Comparison of ENCODE assay signal across 25 mouse cellular contexts in genomic region chr17:22877427-22878307, GRCm38 (mm10). TPM values are rescaled to one million over a fixed set of nuclear protein-coding genes. Genes with fewer than 3 reads are reported as not detected.
DNase-seq lines count a peak whose midpoint lies in the region; ATAC-seq and TF ChIP-seq lines count a peak whose summit lies in the region.
"Had no signal": no experiment of that assay in that cellular context is flagged by ENCODE, and none has a peak within 500 bp of the region (broad histone marks: within the 10 kb centered on the region; RNA-seq: fewer than 3 reads in every experiment).

No protein-coding gene starts in this region.

- H3K4me3 ChIP-seq in heart, embryonic 12.5 days = no peak overlapping the region
- no peak overlapping the region for H3K4me3 ChIP-seq in intestine, postnatal 0 days (ENCODE audit: low read depth, low read length)
- no peak overlapping the region for H3K4me3 ChIP-seq in intestine, embryonic 15.5 days (replicated peaks)
- no peak overlapping the region for H3K4me3 ChIP-seq in liver, embryonic 16.5 days (ENCODE audit: low read depth, low read length)
- H3K4me3 ChIP-seq: embryonic facial prominence, embryonic 15.5 days; kidney, embryonic 15.5 days; limb, embryonic 13.5 days; midbrain, embryonic 12.5 days had no signal

- 81% methylated on average over 11 of the region's 11 CpGs for WGBS in heart, embryonic 12.5 days
- 93% methylated on average over 10 of the region's 11 CpGs for WGBS in intestine, postnatal 0 days
- 94% methylated on average over 10 of the region's 11 CpGs for WGBS in intestine, embryonic 15.5 days
- WGBS in liver, embryonic 16.5 days (ENCODE audit: insufficient replicate concordance) = 87% methylated on average over 10 of the region's 11 CpGs

- H3K4me2 ChIP-seq in heart, embryonic 12.5 days = no peak overlapping the region
- H3K4me2 ChIP-seq in intestine, postnatal 0 days (replicated peaks; ENCODE audit: low read depth) = no peak overlapping the region
- no peak overlapping the region for H3K4me2 ChIP-seq in intestine, embryonic 15.5 days (replicated peaks)
- H3K4me2 ChIP-seq in liver, embryonic 16.5 days (ENCODE audit: low read depth, low read length) = no peak overlapping the region
- H3K4me2 ChIP-seq: embryonic facial prominence, embryonic 15.5 days; kidney, embryonic 15.5 days; limb, embryonic 13.5 days; lung, embryonic 14.5 days; midbrain, embryonic 12.5 days had no signal

- no peak overlapping the region for H3K9ac ChIP-seq in heart, embryonic 12.5 days
- H3K9ac ChIP-seq in intestine, postnatal 0 days (ENCODE audit: low read depth, low read length) = no peak overlapping the region
- H3K9ac ChIP-seq in intestine, embryonic 15.5 days = no peak overlapping the region
- H3K9ac ChIP-seq in liver, embryonic 16.5 days (ENCODE audit: low read depth, low read length) = no peak overlapping the region
- H3K9ac ChIP-seq: embryonic facial prominence, embryonic 15.5 days; kidney, embryonic 15.5 days; limb, embryonic 13.5 days; lung, embryonic 14.5 days; midbrain, embryonic 12.5 days had no signal

- DNase-seq in heart, postnatal 25 days (ENCODE audit: low spot score) = no peak
- DNase-seq in ES-CJ7 (ENCODE audit: low read depth, low spot score) = peak; percentile 11
- DNase-seq in kidney, postnatal 14 days = no peak
- DNase-seq: adrenal gland, postnatal 14 days; cerebellum, adult 8-10 months; cerebellum, postnatal 36 days; embryo, embryonic 11 days; gastrocnemius, postnatal 14 days; heart, adult 11 months; kidney, adult 11 months; kidney, postnatal 4 days; layer of hippocampus, adult 9-11 months; lung, embryonic 14.5 days; retina, postnatal 1 day; right cerebral cortex, postnatal 25 days had no signal

- intact Hi-C loops in heart, postnatal 25 days (cut with DNase I) = no loop called here

- TF ChIP-seq CTCF in intestine, postnatal 0 days (IDR thresholded peaks at IDR 0.05; ENCODE audit: low read depth) = no peak

- H3K9me3 ChIP-seq in heart, embryonic 12.5 days (replicated peaks) = peaks cover 11% of the 10 kb centered on the region
- no peaks in the 10 kb centered on the region for H3K9me3 ChIP-seq in intestine, postnatal 0 days (ENCODE audit: control insufficient read depth)
- no peaks in the 10 kb centered on the region for H3K9me3 ChIP-seq in intestine, embryonic 15.5 days
- no peaks in the 10 kb centered on the region for H3K9me3 ChIP-seq in liver, embryonic 16.5 days (replicated peaks; ENCODE audit: control insufficient read depth, low read length)
- H3K9me3 ChIP-seq: embryonic facial prominence, embryonic 15.5 days; kidney, embryonic 15.5 days had no signal

- peak; percentile 33 for ATAC-seq in heart, embryonic 12.5 days (ENCODE audit: insufficient number of reproducible peaks, low FRiP score)
- peak; percentile 82 for ATAC-seq in intestine, postnatal 0 days
- ATAC-seq in intestine, embryonic 15.5 days = no peak; the same call in 1 of the 2 replicates
- ATAC-seq in liver, embryonic 16.5 days (ENCODE audit: low read depth) = peak; percentile 71
- ATAC-seq: CD4-positive, CD25-positive, alpha-beta regulatory T cell, adult 4 months; forebrain, embryonic 14.5 days had no signal

- H3K4me1 ChIP-seq in heart, embryonic 12.5 days (replicated peaks) = no peaks in the 10 kb centered on the region
- no peaks in the 10 kb centered on the region for H3K4me1 ChIP-seq in intestine, postnatal 0 days (replicated peaks; ENCODE audit: control insufficient read depth, insufficient read depth, low read length)
- no peaks in the 10 kb centered on the region for H3K4me1 ChIP-seq in intestine, embryonic 15.5 days (replicated peaks)
- no peaks in the 10 kb centered on the region for H3K4me1 ChIP-seq in liver, embryonic 16.5 days (ENCODE audit: control insufficient read depth, low read depth, low read length)
- H3K4me1 ChIP-seq: embryonic facial prominence, embryonic 15.5 days; kidney, embryonic 15.5 days; limb, embryonic 13.5 days; midbrain, embryonic 12.5 days had no signal

- H3K27me3 ChIP-seq in heart, embryonic 12.5 days (replicated peaks) = no peaks in the 10 kb centered on the region
- H3K27me3 ChIP-seq in intestine, postnatal 0 days (replicated peaks; ENCODE audit: control insufficient read depth, insufficient read depth, low read length) = no peaks in the 10 kb centered on the region
- no peaks in the 10 kb centered on the region for H3K27me3 ChIP-seq in intestine, embryonic 15.5 days (replicated peaks)
- no peaks in the 10 kb centered on the region for H3K27me3 ChIP-seq in liver, embryonic 16.5 days (ENCODE audit: control insufficient read depth, insufficient read depth, low read depth, low read length)
- H3K27me3 ChIP-seq: embryonic facial prominence, embryonic 15.5 days; kidney, embryonic 15.5 days; limb, embryonic 13.5 days; midbrain, embryonic 12.5 days had no signal

- no peak overlapping the region for H3K27ac ChIP-seq in heart, embryonic 12.5 days (ENCODE audit: poor library complexity, severe bottlenecking)
- H3K27ac ChIP-seq in intestine, postnatal 0 days (ENCODE audit: low read depth, low read length) = no peak overlapping the region
- no peak overlapping the region for H3K27ac ChIP-seq in intestine, embryonic 15.5 days
- H3K27ac ChIP-seq in liver, embryonic 16.5 days (ENCODE audit: low read length) = no peak overlapping the region
- H3K27ac ChIP-seq: embryonic facial prominence, embryonic 15.5 days; kidney, embryonic 15.5 days; limb, embryonic 13.5 days; midbrain, embryonic 12.5 days had no signal

- no peaks in the 10 kb centered on the region for H3K36me3 ChIP-seq in heart, embryonic 12.5 days
- H3K36me3 ChIP-seq in intestine, postnatal 0 days (ENCODE audit: control insufficient read depth, insufficient read depth) = no peaks in the 10 kb centered on the region
- H3K36me3 ChIP-seq in intestine, embryonic 15.5 days = no peaks in the 10 kb centered on the region
- H3K36me3 ChIP-seq in liver, embryonic 16.5 days (ENCODE audit: control insufficient read depth, insufficient read depth) = no peaks in the 10 kb centered on the region
- H3K36me3 ChIP-seq: embryonic facial prominence, embryonic 15.5 days; kidney, embryonic 15.5 days; limb, embryonic 13.5 days; midbrain, embryonic 12.5 days had no signal

RNA-seq across cellular contexts. Expression of gene Zfp945, which starts 10.7 kb away (rescaled TPM):
- polyA plus RNA-seq in heart, embryonic 12.5 days (2016; fragmentation: Nextera tagmentation; extraction: Ambion mirVana) = 17.1 and 17.8 TPM in 2 replicates
- 1 to 10 TPM; 5.7 to 5.9 TPM for total RNA-seq in heart, postnatal 25 days (2021)
- 8.3 and 8.9 TPM in 2 replicates for polyA plus RNA-seq in intestine, postnatal 0 days (2015; fragmentation: Nextera tagmentation; extraction: Ambion mirVana)
- polyA plus RNA-seq in intestine, embryonic 15.5 days (2015; fragmentation: Nextera tagmentation; extraction: Ambion mirVana) = 14.0 and 15.0 TPM in 2 replicates
- 2.2 and 2.4 TPM in 2 replicates for polyA plus RNA-seq in liver, embryonic 16.5 days (2015; fragmentation: Nextera tagmentation; extraction: Ambion mirVana)
